Mouse (Mus musculus) lung, adult 2 months (tissue): ENCODE data around the gene Kank4.

Source experiments
- CTCF ChIP-seq: fragments of 200-500 bp; IDR thresholded peaks from 2 replicates; pipeline ENCODE4 v1.5.1; 2011; ENCODE audit warnings: mild to moderate bottlenecking, low read length, control low read depth; ENCODE audit not compliant: insufficient read depth
- POLR2A ChIP-seq: fragments of 200-500 bp; IDR thresholded peaks from 2 replicates; pipeline ENCODE4 v1.6.1; 2011; ENCODE audit warnings: low read depth, mild to moderate bottlenecking, control low read depth, low read length, borderline replicate concordance; ENCODE audit errors: extremely low read depth

- TF ChIP-seq POLR2A (no peak), CTCF (no peak)
These were observed 46.1 kb upstream of the Kank4 start for GRCm38 (mm10) chr4:98863451-98863850.
